Mouse (Mus musculus) hindbrain, embryonic 11.5 days (tissue): ENCODE data around the gene Platr17. TPM values are rescaled to one million over a fixed set of nuclear protein-coding genes. Genes with fewer than 3 reads are reported as not detected.

Source experiments
- ATAC-seq: fragments of 200-750 bp; cut with Nextera tagmentation; 2 replicates; pipeline ENCODE4 v1.8.0; 2017; ENCODE audit warnings: mild to moderate bottlenecking, moderate TSS enrichment, moderate library complexity; ENCODE audit not compliant: low FRiP score
- DNase-seq: peaks from one replicate; pipeline ENCODE4 v3.0.0-alpha.2; 2015; ENCODE audit warnings: low spot score
- H3K27ac ChIP-seq: fragments of 300-500 bp; sonication (generic); 2 replicates; pipeline ENCODE4 v1.5.1; 2014; ENCODE audit warnings: mild to moderate bottlenecking, low read depth, low read length
- H3K27me3 ChIP-seq: fragments of 300-500 bp; sonication (generic); 2 replicates; pipeline ENCODE4 v1.6.1; 2014; ENCODE audit warnings: mild to moderate bottlenecking, low read length, moderate library complexity, mixed read lengths; ENCODE audit not compliant: control insufficient read depth, insufficient read depth
- H3K36me3 ChIP-seq: fragments of 300-500 bp; sonication (generic); 2 replicates; pipeline ENCODE4 v1.6.1; 2014; ENCODE audit warnings: mild to moderate bottlenecking, low read length, moderate library complexity, mixed read lengths; ENCODE audit not compliant: control insufficient read depth, insufficient read depth
- H3K4me1 ChIP-seq: fragments of 300-500 bp; sonication (generic); replicated peaks from 2 replicates; pipeline ENCODE4 v1.6.1; 2014; ENCODE audit warnings: low read length, mixed read lengths; ENCODE audit not compliant: control insufficient read depth, insufficient read depth
- H3K4me2 ChIP-seq: fragments of 300-500 bp; sonication (generic); replicated peaks from 2 replicates; pipeline ENCODE4 v1.6.1; 2014; ENCODE audit warnings: mild to moderate bottlenecking, low read depth, low read length
- H3K4me3 ChIP-seq: fragments of 300-500 bp; sonication (generic); 2 replicates; pipeline ENCODE4 v1.5.1; 2014; ENCODE audit warnings: low read depth, low read length
- H3K9ac ChIP-seq: fragments of 300-500 bp; sonication (generic); 2 replicates; pipeline ENCODE4 v1.6.1; 2014; ENCODE audit warnings: low read depth, low read length
- H3K9me3 ChIP-seq: fragments of 300-500 bp; sonication (generic); 2 replicates; pipeline ENCODE4 v1.6.1; 2016; ENCODE audit warnings: low read length; ENCODE audit not compliant: control insufficient read depth
- WGBS: fragments of 180-500 bp; shearing (Covaris S2); extraction: QIAGEN DNeasy Blood & Tissue Kit; methylation state at CpG from one replicate; pipeline ENCODE4 v1.1.7; 2014; 5-methylcytosine and 5-hydroxymethylcytosine counted together
- polyA plus RNA-seq: library from polyadenylated mRNA; unstranded; fragments of >200 nt; fragmentation: Nextera tagmentation; extraction: Ambion mirVana; gene quantifications from 2 replicates; pipeline ENCODE4 v1.2.1, GENCODE M21; 2014

Gene Platr17
- polyA plus RNA-seq, 1 experiment from 2014 or later = 0.86 TPM

- 0 out of 2 replicates have a peak, but pooled peaks cover 6% of the 10 kb centered on the region for H3K36me3 ChIP-seq
- no peaks in the 10 kb centered on the region for H3K9me3 ChIP-seq
- no peak overlapping the region for H3K4me2 ChIP-seq
- H3K9ac ChIP-seq = no peak overlapping the region
- ATAC-seq (no peak), DNase-seq (no peak)
- no peak overlapping the region for H3K4me3 ChIP-seq
- 92% methylated on average over 11 of the region's 11 CpGs for WGBS
- no peaks in the 10 kb centered on the region for H3K4me1 ChIP-seq
- no peak overlapping the region for H3K27ac ChIP-seq
- no peaks in the 10 kb centered on the region for H3K27me3 ChIP-seq
These were observed 27.0 kb downstream of the Platr17 start for GRCm38 (mm10) chr17:33931947-33932346.

DNA sequence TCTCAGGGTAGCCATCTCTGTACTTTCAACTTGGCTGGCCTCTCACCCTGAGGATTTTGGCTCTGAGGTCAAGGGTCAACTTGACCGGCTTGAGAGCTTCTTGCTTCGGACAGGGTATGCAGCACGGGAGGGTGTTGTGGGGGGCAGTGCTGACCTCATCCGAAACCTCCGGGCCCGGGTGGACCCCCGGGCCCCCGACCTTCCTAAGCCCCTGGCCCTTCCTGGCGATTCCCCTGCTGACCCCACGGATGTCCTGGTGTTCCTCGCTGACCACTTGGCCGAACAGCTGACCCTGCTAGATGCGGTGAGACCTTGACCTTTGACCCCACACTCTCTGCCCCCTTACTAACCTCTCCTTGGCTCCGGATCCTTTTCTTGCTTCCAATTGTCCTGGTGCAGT is 27.5 kb downstream of the Platr17 start:
- no peak overlapping the region for H3K4me2 ChIP-seq
- H3K4me3 ChIP-seq = no peak overlapping the region
- WGBS = 85% methylated on average over 14 of the region's 14 CpGs
- H3K27me3 ChIP-seq = no peaks in the 10 kb centered on the region
- no peak overlapping the region for H3K27ac ChIP-seq
- H3K9ac ChIP-seq = no peak overlapping the region
- H3K4me1 ChIP-seq = no peaks in the 10 kb centered on the region
- H3K36me3 ChIP-seq = 0 out of 2 replicates have a peak, but pooled peaks cover 9% of the 10 kb centered on the region
- DNase-seq (no peak), ATAC-seq (no peak)
- no peaks in the 10 kb centered on the region for H3K9me3 ChIP-seq

GRCm38 (mm10) chr17:33932970-33933369 is 28.0 kb downstream of the Platr17 start:
- H3K4me2 ChIP-seq = no peak overlapping the region
- H3K4me1 ChIP-seq = no peaks in the 10 kb centered on the region
- DNase-seq (no peak), ATAC-seq (no peak)
- H3K36me3 ChIP-seq = 0 out of 2 replicates have a peak, but pooled peaks cover 9% of the 10 kb centered on the region
- H3K27ac ChIP-seq = no peak overlapping the region
- no peak overlapping the region for H3K4me3 ChIP-seq
- H3K27me3 ChIP-seq = no peaks in the 10 kb centered on the region
- WGBS = 94% methylated on average over 15 of the region's 15 CpGs
- H3K9me3 ChIP-seq = no peaks in the 10 kb centered on the region
- H3K9ac ChIP-seq = no peak overlapping the region

DNA sequence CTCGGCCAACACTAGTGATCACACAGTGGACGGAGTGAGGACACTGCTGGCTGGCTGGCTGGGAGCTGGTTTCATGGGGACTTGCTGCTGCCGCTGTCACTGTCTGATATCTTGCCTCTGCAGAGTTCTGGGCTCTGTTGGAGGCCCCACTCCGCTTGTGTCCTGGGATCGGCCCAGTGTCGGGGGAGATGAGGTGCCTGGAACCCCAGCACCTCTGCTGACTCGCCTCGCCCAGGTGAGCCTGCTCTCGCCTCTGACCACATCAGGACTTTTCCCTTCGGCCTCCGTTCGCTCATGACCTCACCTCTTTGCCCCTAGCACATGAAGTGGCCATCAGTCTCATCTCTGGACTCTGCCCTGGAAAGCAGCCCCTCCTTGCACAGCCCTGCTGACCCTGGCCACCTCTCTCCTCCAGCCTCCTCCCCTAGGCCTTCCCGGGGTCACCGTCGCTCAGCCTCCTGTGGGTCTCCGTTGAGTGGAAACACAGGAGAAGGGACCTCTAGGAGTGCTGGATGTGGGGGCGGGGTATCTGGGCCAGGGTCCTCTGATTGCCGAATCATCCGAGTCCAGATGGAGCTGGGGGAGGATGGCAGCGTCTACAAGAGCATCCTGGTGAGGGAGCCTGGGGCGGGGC is 30.6 kb downstream of the Platr17 start:
- 86% methylated on average over 21 of the region's 21 CpGs for WGBS
- H3K4me1 ChIP-seq = peaks cover 8% of the 10 kb centered on the region
- no peak overlapping the region for H3K4me2 ChIP-seq
- no peak overlapping the region for H3K27ac ChIP-seq
- H3K9ac ChIP-seq = no peak overlapping the region
- H3K4me3 ChIP-seq = no peak overlapping the region
- DNase-seq (no peak), ATAC-seq (no peak)
- no peaks in the 10 kb centered on the region for H3K27me3 ChIP-seq
- no peaks in the 10 kb centered on the region for H3K9me3 ChIP-seq
- H3K36me3 ChIP-seq = 0 out of 2 replicates have a peak, but pooled peaks cover 9% of the 10 kb centered on the region

DNA sequence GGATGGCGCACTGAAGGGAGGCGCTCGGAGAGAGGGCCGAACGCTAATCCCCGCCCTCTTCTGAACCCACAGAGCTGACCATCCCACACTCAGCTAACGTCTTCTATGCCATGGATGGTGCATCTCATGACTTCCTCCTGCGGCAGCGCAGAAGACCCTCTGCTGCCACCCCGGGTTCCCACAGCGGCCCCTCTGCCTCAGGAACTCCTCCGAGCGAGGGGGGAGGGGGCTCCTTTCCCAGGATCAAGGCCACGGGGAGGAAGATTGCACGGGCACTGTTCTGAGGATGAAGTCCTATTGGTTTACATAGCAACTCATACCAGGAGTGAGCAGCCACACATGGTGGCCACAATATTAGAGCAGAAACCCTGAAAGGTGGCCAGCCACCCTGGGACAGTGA is 32.1 kb downstream of the Platr17 start:
- DNase-seq = no peak
- H3K4me3 ChIP-seq = no peak overlapping the region
- no peak overlapping the region for H3K4me2 ChIP-seq
- H3K27me3 ChIP-seq = no peaks in the 10 kb centered on the region
- ATAC-seq = no peak
- no peaks in the 10 kb centered on the region for H3K9me3 ChIP-seq
- peaks cover 13% of the 10 kb centered on the region for H3K4me1 ChIP-seq
- no peak overlapping the region for H3K9ac ChIP-seq
- no peak overlapping the region for H3K27ac ChIP-seq
- 72% methylated on average over 15 of the region's 15 CpGs for WGBS
- H3K36me3 ChIP-seq = 0 out of 2 replicates have a peak, but pooled peaks cover 9% of the 10 kb centered on the region

GRCm38 (mm10) chr17:33938783-33939182 is 33.8 kb downstream of the Platr17 start:
- DNase-seq = no peak
- peak overlapping the region; percentile 91; the same call in 1 of the 2 replicates for H3K4me3 ChIP-seq
- no peaks in the 10 kb centered on the region for H3K27me3 ChIP-seq
- no peaks in the 10 kb centered on the region for H3K9me3 ChIP-seq
- 84% methylated on average over 11 of the region's 11 CpGs for WGBS
- H3K27ac ChIP-seq = no peak overlapping the region
- H3K36me3 ChIP-seq = 0 out of 2 replicates have a peak, but pooled peaks cover 3% of the 10 kb centered on the region
- H3K4me1 ChIP-seq = peaks cover 13% of the 10 kb centered on the region
- no peak for ATAC-seq
- no peak overlapping the region for H3K4me2 ChIP-seq
- no peak overlapping the region for H3K9ac ChIP-seq

- H3K27me3 ChIP-seq = no peaks in the 10 kb centered on the region
- ATAC-seq (peak; percentile 90), DNase-seq (peak; percentile 91)
- peak within 1 kb of the TSS; percentile 84 for H3K9ac ChIP-seq
- peaks cover 13% of the 10 kb centered on the region for H3K4me1 ChIP-seq
- no peaks in the 10 kb centered on the region for H3K9me3 ChIP-seq
- H3K4me2 ChIP-seq = peak within 1 kb of the TSS; percentile 94
- WGBS = under 1% methylated on average over 36 of the region's 36 CpGs
- H3K4me3 ChIP-seq = peak within 1 kb of the TSS; percentile 91
- 0 out of 2 replicates have a peak within 1 kb of the TSS, but pooled peaks have one; percentile 20 for H3K27ac ChIP-seq
- H3K36me3 ChIP-seq = peaks cover 8% of the 10 kb centered on the region; the same call in 1 of the 2 replicates
These were observed 35.4 kb downstream of the Platr17 start, which contains the start of the genes Pfdn6 and Wdr46 for GRCm38 (mm10) chr17:33940206-33940805. TSS of gene Pfdn6 (minus strand) at chr17:33940343. TSS of gene Wdr46 (plus strand) at chr17:33940660.

DNA sequence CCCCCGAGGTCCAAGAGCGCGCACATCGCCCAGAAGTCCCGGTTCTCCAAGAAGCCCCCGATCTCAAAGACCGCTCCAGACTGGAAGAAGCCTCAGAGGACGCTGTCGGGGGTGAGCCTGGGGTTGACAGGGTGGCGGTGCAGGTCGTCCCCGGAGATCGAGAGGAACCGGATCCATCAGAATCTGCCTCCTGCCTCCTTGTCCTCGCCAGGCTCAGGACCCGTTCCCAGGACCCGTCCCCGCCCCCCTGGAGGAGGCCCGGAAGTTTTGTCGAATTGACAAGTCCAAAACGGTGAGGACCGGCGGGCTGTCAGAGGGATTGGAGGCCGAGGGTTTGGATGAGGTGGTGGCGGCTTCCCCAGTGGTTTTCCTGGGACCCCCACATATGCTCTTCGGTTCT is 36.0 kb downstream of the Platr17 start:
- Histone ChIP-seq H3K27me3 (no peaks in the 10 kb centered on the region), H3K4me1 (peaks cover 13% of the 10 kb centered on the region), H3K27ac (no peak overlapping the region), H3K4me3 (peak overlapping the region; percentile 91), H3K9ac (peak overlapping the region; percentile 84), H3K4me2 (peak overlapping the region; percentile 94), H3K36me3 (peaks cover 8% of the 10 kb centered on the region; the same call in 1 of the 2 replicates), H3K9me3 (no peaks in the 10 kb centered on the region)
- WGBS = under 1% methylated on average over 26 of the region's 26 CpGs
- no peak for DNase-seq
- peak; percentile 30 for ATAC-seq
